Mouse (Mus musculus) liver, embryonic 14.5 days (tissue): Measurements from ENCODE around the gene Apoa1. TPM values are rescaled to one million over a fixed set of nuclear protein-coding genes. Genes with fewer than 3 reads are reported as not detected.

Experiments
- ATAC-seq: fragments of 200-750 bp; cut with Nextera tagmentation; 2 replicates; pipeline ENCODE4 v1.8.0; 2017; ENCODE audit warnings: moderate number of reproducible peaks, mild to moderate bottlenecking, moderate library complexity; ENCODE audit not compliant: insufficient read depth
- DNase-seq, 3 experiments: peaks; one replicate each; pipeline ENCODE4 v3.0.0-alpha.2; 2012 to 2013; ENCODE audit warnings: low read depth in 3 of 3, low spot score in 3 of 3
- H3K27ac ChIP-seq: fragments of 300-500 bp; sonication (generic); 2 replicates; pipeline ENCODE4 v1.5.1; 2014; ENCODE audit warnings: moderate library complexity, mild to moderate bottlenecking, control low read depth, inconsistent platforms
- H3K27me3 ChIP-seq: fragments of 300-500 bp; sonication (generic); 2 replicates; pipeline ENCODE4 v1.6.1; 2014; ENCODE audit warnings: mild to moderate bottlenecking, low read length, moderate library complexity; ENCODE audit not compliant: control insufficient read depth, insufficient read depth
- H3K36me3 ChIP-seq: fragments of 300-500 bp; sonication (generic); replicated peaks from 2 replicates; pipeline ENCODE4 v1.6.1; 2014; ENCODE audit warnings: low read depth; ENCODE audit not compliant: control insufficient read depth, insufficient read depth
- H3K4me1 ChIP-seq, 2 experiments: fragments of 200-500 bp in 1 of 2; fragments of 300-500 bp in 1 of 2; sonication (generic) in 1 of 2; replicated peaks; 2 replicates each; pipeline ENCODE4 v1.6.1; 2012 to 2014; ENCODE audit warnings: antibody characterized with exemption in 1 of 2, inconsistent platforms in 1 of 2, low read length in 1 of 2; ENCODE audit not compliant: control insufficient read depth in 2 of 2, insufficient read depth in 2 of 2
- H3K4me2 ChIP-seq: fragments of 300-500 bp; sonication (generic); 2 replicates; pipeline ENCODE4 v1.6.1; 2014; ENCODE audit warnings: low read depth, mild to moderate bottlenecking, control low read depth, moderate library complexity
- H3K4me3 ChIP-seq, 2 experiments: fragments of 200-500 bp in 1 of 2; fragments of 300-500 bp in 1 of 2; sonication (generic) in 1 of 2; 2 replicates each; pipeline ENCODE4 v1.5.1; 2012 to 2014; ENCODE audit warnings: low read depth in 2 of 2, low read length in 2 of 2, mild to moderate bottlenecking in 2 of 2, control low read depth in 1 of 2, inconsistent platforms in 1 of 2, moderate library complexity in 1 of 2; ENCODE audit not compliant: insufficient read depth in 1 of 2
- H3K9ac ChIP-seq: fragments of 300-500 bp; sonication (generic); replicated peaks from 2 replicates; pipeline ENCODE4 v1.6.1; 2014; ENCODE audit warnings: mild to moderate bottlenecking, control low read depth, moderate library complexity
- H3K9me3 ChIP-seq: fragments of 300-500 bp; sonication (generic); 2 replicates; pipeline ENCODE4 v1.6.1; 2016; ENCODE audit warnings: low read length, mixed read lengths; ENCODE audit not compliant: control insufficient read depth
- CTCF ChIP-seq: IDR thresholded peaks from 2 replicates; pipeline ENCODE4 v1.5.1; 2016; ENCODE audit warnings: antibody characterized with exemption, low read depth, control low read depth
- EP300 ChIP-seq: IDR thresholded peaks from 2 replicates; pipeline ENCODE4 v1.6.1; 2016; ENCODE audit warnings: antibody characterized with exemption, low read depth
- WGBS: fragments of 180-500 bp; shearing (Covaris S2); extraction: QIAGEN DNeasy Blood & Tissue Kit; methylation state at CpG from one replicate; pipeline ENCODE4 v1.1.7; 2014; ENCODE audit not compliant: insufficient replicate concordance; 5-methylcytosine and 5-hydroxymethylcytosine counted together
- polyA plus RNA-seq, 2 experiments: library from polyadenylated mRNA; depleted of rRNA in 1 of 2; stranded (reverse) in 1 of 2; unstranded in 1 of 2; fragments of >200 nt; fragmentation: Nextera tagmentation in 1 of 2; extraction: Ambion mirVana in 1 of 2; gene quantifications; 2 replicates each; pipeline versions ENCODE4 v1.2.1 to v1.2.3; 2012 to 2014

The Apoa1 gene
- polyA plus RNA-seq (2012; rRNA removed) (874 and 1,404 TPM in 2 replicates), polyA plus RNA-seq (2014; fragmentation: Nextera tagmentation; extraction: Ambion mirVana) (3,278 and 3,386 TPM in 2 replicates)

DNA sequence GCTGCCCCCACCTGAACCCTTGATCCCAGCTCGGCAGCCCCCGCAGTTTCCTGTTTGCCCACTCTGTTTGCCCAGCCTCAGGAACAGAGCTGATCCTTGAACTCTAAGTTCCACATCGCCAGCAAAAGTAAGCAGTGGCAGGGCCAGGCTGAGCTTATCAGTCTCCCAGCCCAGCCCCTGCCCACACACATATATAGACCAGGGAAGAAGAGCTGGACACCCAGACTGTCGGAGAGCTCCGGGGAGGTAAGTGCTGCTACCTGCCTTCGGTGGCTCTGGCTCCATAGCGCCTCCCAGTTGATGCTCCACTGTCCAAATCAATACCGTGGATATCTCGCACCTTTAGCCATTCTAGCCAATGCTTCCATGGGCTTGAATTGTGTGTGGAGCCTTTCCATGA is at the start of gene Apoa1:
TSS of gene Apoa1 (plus strand) at position 90 of the 400 bp plus-strand sequence.
- peak within 1 kb of the TSS; percentile 47 to 48 for H3K4me3 ChIP-seq
- peak in 1 of 3 experiments; percentile 20 for DNase-seq

DNA sequence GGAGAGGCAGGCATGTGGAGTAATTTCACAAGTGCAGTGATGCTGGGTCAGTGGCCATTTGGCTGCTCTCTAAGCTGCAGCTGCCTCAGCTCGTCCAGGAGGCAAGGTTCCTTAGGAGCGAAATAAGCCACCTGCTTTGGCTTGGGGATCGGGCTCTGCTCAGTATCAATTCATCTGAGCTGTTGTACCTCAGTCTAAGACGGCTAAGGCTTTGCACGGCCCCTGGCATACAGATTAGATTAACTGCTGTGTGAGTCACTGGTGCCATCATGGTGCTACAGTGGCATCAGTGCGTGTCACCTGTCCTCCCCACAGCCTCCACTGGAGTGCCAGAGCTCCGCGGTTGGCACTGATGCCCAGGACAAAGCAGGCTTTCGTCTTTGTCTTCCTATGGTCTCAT is 49.8 kb upstream of the Apoa1 start:
- TF ChIP-seq CTCF = no peak
- H3K36me3 ChIP-seq = no peaks in the 10 kb centered on the region; the same call in 1 of the 2 replicates
- H3K4me1 ChIP-seq = peaks cover 0 to 13% of the 10 kb centered on the region in 2 experiments; a peak in 3 of 4 replicates
- no peak overlapping the region for H3K4me2 ChIP-seq
- ATAC-seq (no peak), DNase-seq (no peak)
- no peak overlapping the region for H3K4me3 ChIP-seq
- no peaks in the 10 kb centered on the region for H3K27me3 ChIP-seq
- 84% methylated on average over 9 of the region's 9 CpGs for WGBS
- H3K9ac ChIP-seq = no peak overlapping the region
- H3K27ac ChIP-seq = no peak overlapping the region
- H3K9me3 ChIP-seq = no peaks in the 10 kb centered on the region

More for the DNA sequence above, at the start of gene Apoa1:
- no peak for TF ChIP-seq EP300
- peak; percentile 19; the same call in 1 of the 2 replicates for TF ChIP-seq CTCF
- Histone ChIP-seq H3K27me3 (no peaks in the 10 kb centered on the region), H3K9me3 (no peaks in the 10 kb centered on the region), H3K27ac (no peak within 1 kb of the TSS), H3K36me3 (no peaks in the 10 kb centered on the region), H3K9ac (peak within 1 kb of the TSS; percentile 2; the same call in 1 of the 2 replicates), H3K4me2 (no peak within 1 kb of the TSS), H3K4me1 (peaks cover 0 to 15% of the 10 kb centered on the region in 2 experiments; a peak in 2 of 4 replicates)
- 50% methylated on average over 9 of the region's 9 CpGs for WGBS
- peak; percentile 62 for ATAC-seq

DNA sequence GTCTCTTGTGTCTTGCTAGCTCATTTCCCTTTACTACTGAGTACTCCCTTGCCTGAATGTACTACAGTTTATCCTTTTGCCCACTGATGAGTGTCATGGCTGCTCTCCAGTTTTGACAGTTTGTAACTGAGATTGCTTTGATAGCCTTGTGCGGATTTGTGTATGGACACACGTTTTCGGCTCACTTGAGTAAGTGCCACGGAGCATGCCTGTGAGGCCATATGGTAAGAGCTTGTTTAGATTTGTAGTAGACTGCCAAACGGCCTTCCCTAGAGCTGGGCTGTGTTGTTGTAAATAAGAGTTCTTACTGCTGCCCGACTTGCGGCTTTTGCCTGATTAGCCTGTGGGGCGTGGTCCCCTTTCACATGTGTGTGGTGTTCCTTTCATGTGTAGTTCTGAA is 47.1 kb upstream of the Apoa1 start:
- Histone ChIP-seq H3K4me2 (no peak overlapping the region), H3K9me3 (no peaks in the 10 kb centered on the region), H3K9ac (no peak overlapping the region), H3K27me3 (no peaks in the 10 kb centered on the region), H3K4me1 (peaks cover 0 to under 1% of the 10 kb centered on the region in 2 experiments; a peak in 2 of 4 replicates), H3K4me3 (no peak overlapping the region), H3K36me3 (no peaks in the 10 kb centered on the region; the same call in 1 of the 2 replicates), H3K27ac (no peak overlapping the region)
- TF ChIP-seq CTCF (no peak), EP300 (no peak)
- no peak for DNase-seq
- 71% methylated on average over 8 of the region's 8 CpGs for WGBS
- no peak for ATAC-seq

DNA sequence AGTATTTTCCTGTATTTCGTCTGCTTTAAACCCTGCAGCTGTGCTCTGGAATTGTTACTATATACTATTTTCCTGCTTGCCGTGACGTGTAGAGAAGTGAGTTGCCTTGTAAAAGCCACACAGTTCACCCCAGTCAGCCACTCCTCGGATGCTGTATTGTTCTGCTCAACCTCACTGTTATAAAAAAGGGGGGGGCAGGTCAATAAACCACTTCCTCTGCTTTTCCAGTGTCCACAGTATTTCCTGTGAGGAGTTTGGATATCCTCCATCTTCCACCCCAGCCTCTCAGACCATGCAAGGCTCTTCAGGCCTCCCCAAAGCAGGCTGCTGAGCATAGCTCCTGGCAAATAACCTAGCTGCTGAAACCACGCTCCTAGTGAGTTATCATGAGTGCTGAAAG is 43.8 kb upstream of the Apoa1 start:
- no peak overlapping the region for H3K9ac ChIP-seq
- no peaks in the 10 kb centered on the region for H3K27me3 ChIP-seq
- H3K27ac ChIP-seq = no peak overlapping the region
- no peaks in the 10 kb centered on the region for H3K9me3 ChIP-seq
- H3K4me2 ChIP-seq = no peak overlapping the region
- H3K4me3 ChIP-seq = no peak overlapping the region
- 57% methylated on average over 5 of the region's 5 CpGs for WGBS
- TF ChIP-seq EP300 (no peak), CTCF (no peak)
- no peak for DNase-seq
- no peaks in the 10 kb centered on the region; a peak in 2 of 4 replicates for H3K4me1 ChIP-seq
- no peaks in the 10 kb centered on the region for H3K36me3 ChIP-seq
- no peak for ATAC-seq

DNA sequence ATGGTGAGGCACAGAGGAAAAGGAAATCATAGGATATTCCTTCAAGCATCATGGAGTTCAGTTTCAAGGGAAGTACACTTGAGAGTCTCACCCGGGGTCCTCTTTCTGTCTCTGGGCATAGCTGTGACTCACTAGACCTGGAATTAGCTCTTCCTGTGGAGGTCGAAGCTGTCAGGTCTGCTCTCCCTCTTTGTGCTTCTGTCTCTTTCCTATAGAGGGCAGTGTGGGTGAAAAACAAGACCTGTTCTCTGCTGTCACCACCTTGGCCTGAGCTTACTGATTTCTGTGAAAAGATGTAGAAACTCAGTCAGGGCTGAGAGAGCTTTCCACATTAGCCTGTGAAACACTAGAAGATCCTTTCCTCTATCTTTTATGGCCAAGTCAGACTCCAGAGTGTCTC is 43.2 kb upstream of the Apoa1 start:
- ATAC-seq (no peak), DNase-seq (no peak)
- no peaks in the 10 kb centered on the region for H3K27me3 ChIP-seq
- H3K9me3 ChIP-seq = no peaks in the 10 kb centered on the region
- H3K4me3 ChIP-seq = no peak overlapping the region
- H3K27ac ChIP-seq = no peak overlapping the region
- H3K4me2 ChIP-seq = no peak overlapping the region
- WGBS = 11% methylated on average over 2 of the region's 2 CpGs
- H3K36me3 ChIP-seq = no peaks in the 10 kb centered on the region
- H3K9ac ChIP-seq = no peak overlapping the region
- no peaks in the 10 kb centered on the region; a peak in 2 of 4 replicates for H3K4me1 ChIP-seq
- TF ChIP-seq EP300 = no peak
- TF ChIP-seq CTCF = peak; percentile 53
